Mouse (Mus musculus): Measurements from ENCODE around the gene Phf5a. TPM values are rescaled to one million over a fixed set of nuclear protein-coding genes. Genes with fewer than 3 reads are reported as not detected.

Phf5a gene
- polyA plus RNA-seq, 1 experiment, result 172 TPM

DNA sequence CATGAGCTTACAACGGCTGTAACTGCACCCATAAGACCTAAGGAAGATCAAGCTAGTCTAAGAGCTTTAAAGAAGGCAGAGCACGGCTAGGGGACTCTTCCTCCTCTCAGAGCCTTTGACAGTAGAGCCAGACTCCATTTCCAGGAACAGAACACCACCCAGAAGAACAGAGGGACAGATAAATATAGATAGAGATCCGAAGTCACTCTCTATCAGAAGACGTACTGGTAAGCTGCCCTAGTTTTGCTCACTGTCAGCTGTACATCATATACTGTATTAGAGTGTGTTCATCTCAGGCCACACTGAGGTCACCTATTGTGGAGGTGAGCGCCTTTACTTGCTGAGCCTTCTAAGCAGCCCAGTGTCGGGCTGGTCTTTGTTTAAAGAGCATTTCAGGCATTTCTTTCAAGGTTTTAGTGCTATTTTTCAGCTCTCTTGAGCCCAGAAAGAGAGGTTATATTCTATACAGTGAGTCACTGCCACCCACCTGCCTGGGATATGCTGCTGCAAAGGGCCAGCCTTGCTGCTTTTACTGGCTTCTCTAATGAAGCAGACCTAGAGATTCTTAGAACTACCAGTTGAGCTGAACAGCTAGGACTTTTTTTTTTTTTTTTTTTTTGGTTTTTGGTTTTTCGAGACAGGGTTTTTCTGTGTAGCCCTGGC lies 19.6 kb upstream of the Phf5a start:
- TF ChIP-seq CTCF (IDR thresholded peaks at IDR 0.05; ENCODE audit: low read depth, low read length) (no peak), POLR2A (IDR thresholded peaks at IDR 0.05; ENCODE audit: insufficient read depth, low read length) (no peak), EP300 (IDR thresholded peaks at IDR 0.05; ENCODE audit: insufficient read depth, low read depth, low read length) (no peak)
- Histone ChIP-seq H3K36me3 (ENCODE audit: control insufficient read depth, insufficient read depth, low read length, poor library complexity, severe bottlenecking) (peaks cover 32% of the 10 kb centered on the region), H3K27ac (ENCODE audit: insufficient read depth, low read length) (peak overlapping the region; percentile 93)

DNA sequence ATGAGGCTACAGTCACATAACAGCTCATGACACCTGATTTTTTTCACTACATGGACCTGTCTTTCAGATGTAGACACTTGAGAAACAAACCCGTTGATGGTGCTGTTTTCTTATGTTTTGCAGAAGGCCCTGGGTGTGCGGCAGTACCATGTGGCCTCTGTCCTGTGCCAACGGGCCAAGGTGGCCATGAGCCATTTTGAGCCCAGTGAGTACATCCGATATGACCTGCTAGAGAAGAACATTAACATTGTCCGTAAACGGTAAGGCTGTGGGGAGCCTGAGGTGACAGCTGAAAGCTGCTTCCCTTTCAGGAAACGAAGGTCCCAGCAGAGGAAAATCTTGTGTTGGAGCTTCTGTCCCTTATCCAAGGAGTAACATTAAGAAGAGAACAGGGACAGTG lies 17.5 kb upstream of the Phf5a start:
- Histone ChIP-seq H3K27me3 (ENCODE audit: control insufficient read depth, insufficient read depth, low read length, poor library complexity, severe bottlenecking) (no peaks in the 10 kb centered on the region), H3K27ac (ENCODE audit: insufficient read depth, low read length) (no peak overlapping the region), H3K36me3 (ENCODE audit: control insufficient read depth, insufficient read depth, low read length, poor library complexity, severe bottlenecking) (peaks cover 23% of the 10 kb centered on the region), H3K4me1 (ENCODE audit: control insufficient read depth, insufficient read depth, low read length) (no peaks in the 10 kb centered on the region), H3K4me3 (ENCODE audit: low read depth, low read length) (no peak overlapping the region), H3K9me3 (replicated peaks; ENCODE audit: control insufficient read depth, insufficient read depth, low read length, poor library complexity, severe bottlenecking) (no peaks in the 10 kb centered on the region), H3K9ac (ENCODE audit: low read depth, poor library complexity, severe bottlenecking) (no peak overlapping the region)
- TF ChIP-seq CTCF (IDR thresholded peaks at IDR 0.05; ENCODE audit: low read depth, low read length) (no peak), EP300 (IDR thresholded peaks at IDR 0.05; ENCODE audit: insufficient read depth, low read depth, low read length) (no peak), POLR2A (IDR thresholded peaks at IDR 0.05; ENCODE audit: insufficient read depth, low read length) (no peak)

More for the DNA sequence above, 19.6 kb upstream of the Phf5a start:
- H3K27me3 ChIP-seq (ENCODE audit: control insufficient read depth, insufficient read depth, low read length, poor library complexity, severe bottlenecking), result no peaks in the 10 kb centered on the region
- peak overlapping the region; percentile 69 for H3K9ac ChIP-seq (ENCODE audit: low read depth, poor library complexity, severe bottlenecking)
- no peaks in the 10 kb centered on the region for H3K4me1 ChIP-seq (ENCODE audit: control insufficient read depth, insufficient read depth, low read length)
- no peak overlapping the region for H3K4me3 ChIP-seq (ENCODE audit: low read depth, low read length)
- H3K9me3 ChIP-seq (replicated peaks; ENCODE audit: control insufficient read depth, insufficient read depth, low read length, poor library complexity, severe bottlenecking), result no peaks in the 10 kb centered on the region

DNA sequence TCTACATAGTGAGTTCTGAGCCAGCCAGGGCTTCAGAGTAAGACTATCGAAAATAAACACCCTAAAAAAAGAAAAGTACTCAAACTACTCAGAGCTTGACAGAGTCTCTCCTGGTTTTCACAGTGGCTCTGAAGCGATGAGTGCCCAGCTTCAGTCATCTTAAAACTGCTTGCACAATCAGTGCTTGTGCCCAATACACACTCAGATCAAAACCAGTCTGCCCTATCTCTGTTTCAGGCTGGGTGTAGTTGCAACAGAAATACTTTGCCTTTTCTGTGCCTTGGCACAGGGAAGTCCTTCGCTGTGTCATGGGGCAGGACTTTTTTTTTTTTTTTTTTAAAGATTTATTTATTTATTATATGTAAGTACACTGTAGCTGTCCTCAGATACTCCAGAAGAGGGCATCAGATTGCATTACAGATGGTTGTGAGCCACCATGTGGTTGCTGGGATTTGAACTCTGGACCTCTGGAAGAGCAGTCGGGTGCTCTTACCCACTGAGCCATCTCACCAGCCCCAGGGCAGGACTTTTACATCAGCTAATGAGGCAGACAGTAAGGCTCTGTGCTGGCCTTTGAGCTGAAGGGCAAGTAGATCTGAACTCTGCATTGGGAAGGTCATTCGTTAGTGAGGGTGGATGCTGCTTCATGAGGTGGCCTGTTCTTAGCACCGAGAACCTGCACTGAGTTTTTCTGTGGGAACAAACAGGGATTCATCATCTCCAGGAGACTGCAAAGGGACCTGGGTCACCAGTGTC lies 15.3 kb upstream of the Phf5a start:
- Histone ChIP-seq H3K9me3 (replicated peaks; ENCODE audit: control insufficient read depth, insufficient read depth, low read length, poor library complexity, severe bottlenecking) (no peaks in the 10 kb centered on the region), H3K9ac (ENCODE audit: low read depth, poor library complexity, severe bottlenecking) (no peak overlapping the region), H3K27ac (ENCODE audit: insufficient read depth, low read length) (no peak overlapping the region), H3K27me3 (ENCODE audit: control insufficient read depth, insufficient read depth, low read length, poor library complexity, severe bottlenecking) (no peaks in the 10 kb centered on the region), H3K4me3 (ENCODE audit: low read depth, low read length) (no peak overlapping the region), H3K4me1 (ENCODE audit: control insufficient read depth, insufficient read depth, low read length) (no peaks in the 10 kb centered on the region), H3K36me3 (ENCODE audit: control insufficient read depth, insufficient read depth, low read length, poor library complexity, severe bottlenecking) (peaks cover 23% of the 10 kb centered on the region)
- TF ChIP-seq CTCF (IDR thresholded peaks at IDR 0.05; ENCODE audit: low read depth, low read length), result no peak
- TF ChIP-seq POLR2A (IDR thresholded peaks at IDR 0.05; ENCODE audit: insufficient read depth, low read length), result no peak
- no peak for TF ChIP-seq EP300 (IDR thresholded peaks at IDR 0.05; ENCODE audit: insufficient read depth, low read depth, low read length)

DNA sequence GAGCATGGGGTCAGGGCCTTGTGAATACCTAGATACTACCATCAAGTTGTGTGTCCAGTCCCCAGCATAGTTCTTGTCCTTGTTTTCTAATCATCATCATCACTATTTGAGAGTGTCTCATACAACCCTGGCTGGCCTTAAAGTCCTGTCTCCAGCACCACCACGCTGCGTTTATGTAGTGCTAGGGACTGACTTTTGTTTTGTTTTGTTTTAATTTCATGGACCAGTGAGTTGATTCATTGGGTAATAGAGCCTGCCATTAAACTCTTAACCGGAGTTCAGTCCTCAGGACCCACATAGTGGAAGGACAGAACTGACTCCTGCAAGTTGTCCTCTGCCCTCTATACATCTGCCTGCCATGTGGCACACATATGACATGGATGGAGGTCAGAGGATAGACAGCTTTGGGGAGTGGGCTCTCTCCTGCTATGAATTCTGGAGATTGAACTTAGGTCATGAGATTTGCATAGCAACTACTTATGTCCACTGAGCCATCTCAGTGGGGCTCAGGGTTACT lies 13.8 kb upstream of the Phf5a start:
- no peaks in the 10 kb centered on the region for H3K4me1 ChIP-seq (ENCODE audit: control insufficient read depth, insufficient read depth, low read length)
- no peaks in the 10 kb centered on the region for H3K27me3 ChIP-seq (ENCODE audit: control insufficient read depth, insufficient read depth, low read length, poor library complexity, severe bottlenecking)
- no peak overlapping the region for H3K9ac ChIP-seq (ENCODE audit: low read depth, poor library complexity, severe bottlenecking)
- TF ChIP-seq POLR2A (IDR thresholded peaks at IDR 0.05; ENCODE audit: insufficient read depth, low read length), result no peak
- TF ChIP-seq CTCF (IDR thresholded peaks at IDR 0.05; ENCODE audit: low read depth, low read length), result no peak
- no peak for TF ChIP-seq EP300 (IDR thresholded peaks at IDR 0.05; ENCODE audit: insufficient read depth, low read depth, low read length)
- H3K36me3 ChIP-seq (ENCODE audit: control insufficient read depth, insufficient read depth, low read length, poor library complexity, severe bottlenecking), result peaks cover 18% of the 10 kb centered on the region
- H3K27ac ChIP-seq (ENCODE audit: insufficient read depth, low read length), result no peak overlapping the region
- no peaks in the 10 kb centered on the region for H3K9me3 ChIP-seq (replicated peaks; ENCODE audit: control insufficient read depth, insufficient read depth, low read length, poor library complexity, severe bottlenecking)
- H3K4me3 ChIP-seq (ENCODE audit: low read depth, low read length), result no peak overlapping the region

DNA sequence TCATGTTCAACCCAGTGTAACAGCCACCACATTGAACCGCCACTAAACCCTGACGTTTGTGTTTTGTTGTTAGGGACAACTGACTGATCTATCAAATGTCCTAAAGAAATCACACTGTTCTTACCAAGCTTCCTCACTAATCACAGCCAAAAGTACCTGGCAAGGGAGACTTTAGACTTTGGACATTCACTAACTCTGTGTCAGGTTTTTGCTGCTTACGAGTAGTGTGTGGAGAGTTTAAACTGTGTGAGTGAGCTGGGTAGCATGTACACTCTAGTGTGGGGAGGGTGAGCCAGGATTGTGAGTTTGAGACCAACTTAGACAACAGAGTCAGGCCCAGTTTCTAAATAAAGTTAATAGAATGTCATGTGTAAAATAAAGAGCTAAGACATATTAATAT lies 10.6 kb upstream of the Phf5a start:
- Histone ChIP-seq H3K4me1 (ENCODE audit: control insufficient read depth, insufficient read depth, low read length) (no peaks in the 10 kb centered on the region), H3K9me3 (replicated peaks; ENCODE audit: control insufficient read depth, insufficient read depth, low read length, poor library complexity, severe bottlenecking) (no peaks in the 10 kb centered on the region), H3K27ac (ENCODE audit: insufficient read depth, low read length) (no peak overlapping the region), H3K9ac (ENCODE audit: low read depth, poor library complexity, severe bottlenecking) (no peak overlapping the region), H3K27me3 (ENCODE audit: control insufficient read depth, insufficient read depth, low read length, poor library complexity, severe bottlenecking) (no peaks in the 10 kb centered on the region), H3K36me3 (ENCODE audit: control insufficient read depth, insufficient read depth, low read length, poor library complexity, severe bottlenecking) (peaks cover 5% of the 10 kb centered on the region; the same call in 1 of the 2 replicates), H3K4me3 (ENCODE audit: low read depth, low read length) (no peak overlapping the region)
- TF ChIP-seq POLR2A (IDR thresholded peaks at IDR 0.05; ENCODE audit: insufficient read depth, low read length), result no peak
- TF ChIP-seq EP300 (IDR thresholded peaks at IDR 0.05; ENCODE audit: insufficient read depth, low read depth, low read length), result no peak
- TF ChIP-seq CTCF (IDR thresholded peaks at IDR 0.05; ENCODE audit: low read depth, low read length), result no peak
